Mouse (Mus musculus): Measurements from ENCODE around the gene Trmt44.

The Trmt44 gene

GRCm38 (mm10) chr5:35591497-35591896 is 16.6 kb upstream of the Trmt44 start:
- DNase-seq (ENCODE audit: low spot score in 2 of 2): no peak

- peak in 1 of 2 experiments; percentile 11 for DNase-seq (ENCODE audit: low spot score in 2 of 2)
Measured at GRCm38 (mm10) chr5:35584259-35584658, 9.4 kb upstream of the Trmt44 start.

- peak; percentile 35 to 60 for DNase-seq (ENCODE audit: low spot score in 2 of 2)
Measured at GRCm38 (mm10) chr5:35583221-35583783, 8.4 kb upstream of the Trmt44 start.

GRCm38 (mm10) chr5:35582445-35583220 is 7.8 kb upstream of the Trmt44 start, which contains the start of gene Acox3:
TSS of gene Acox3 (plus strand) at chr5:35583040.
- peak; percentile 92 to 93 for DNase-seq (ENCODE audit: low spot score in 2 of 2)

- no peak for DNase-seq (ENCODE audit: low spot score in 2 of 2)
Measured at GRCm38 (mm10) chr5:35580156-35580922, 5.5 kb upstream of the Trmt44 start.

GRCm38 (mm10) chr5:35579247-35579893 is 4.5 kb upstream of the Trmt44 start:
- DNase-seq (ENCODE audit: low spot score in 2 of 2): no peak

GRCm38 (mm10) chr5:35578411-35578810 is 3.5 kb upstream of the Trmt44 start:
- no peak for DNase-seq (ENCODE audit: low spot score in 2 of 2)

- no peak for DNase-seq (ENCODE audit: low spot score in 2 of 2)
Measured at GRCm38 (mm10) chr5:35576409-35577020, 1.6 kb upstream of the Trmt44 start.

- no peak for DNase-seq (ENCODE audit: low spot score in 2 of 2)
Measured at GRCm38 (mm10) chr5:35571546-35571945, 3.3 kb downstream of the Trmt44 start.

- DNase-seq (ENCODE audit: low spot score in 2 of 2): no peak
Measured at GRCm38 (mm10) chr5:35566632-35567031, 8.2 kb downstream of the Trmt44 start.

- no peak for DNase-seq (ENCODE audit: low spot score in 2 of 2)
Measured at GRCm38 (mm10) chr5:35565217-35565616, 9.7 kb downstream of the Trmt44 start.

GRCm38 (mm10) chr5:35563449-35563848 is 11.4 kb downstream of the Trmt44 start:
- DNase-seq (ENCODE audit: low spot score in 2 of 2): peak; percentile 34 to 40

- DNase-seq (ENCODE audit: low spot score in 2 of 2): no peak
Measured at GRCm38 (mm10) chr5:35562616-35563015, 12.3 kb downstream of the Trmt44 start.

- no peak for DNase-seq (ENCODE audit: low spot score in 2 of 2)
Measured at GRCm38 (mm10) chr5:35559447-35559846, 15.4 kb downstream of the Trmt44 start.

GRCm38 (mm10) chr5:35557946-35558621 is 16.8 kb downstream of the Trmt44 start:
- no peak for DNase-seq (ENCODE audit: low spot score in 2 of 2)

GRCm38 (mm10) chr5:35556393-35556792 is 18.5 kb downstream of the Trmt44 start:
- DNase-seq (ENCODE audit: low spot score in 2 of 2): no peak

- DNase-seq (ENCODE audit: low spot score in 2 of 2): no peak
Measured at GRCm38 (mm10) chr5:35552838-35553539, 21.9 kb downstream of the Trmt44 start.

GRCm38 (mm10) chr5:35551855-35552837 is 22.7 kb downstream of the Trmt44 start:
- no peak for DNase-seq (ENCODE audit: low spot score in 2 of 2)

GRCm38 (mm10) chr5:35546127-35546526 is 28.7 kb downstream of the Trmt44 start:
- DNase-seq (ENCODE audit: low spot score in 2 of 2): no peak

All from spleen, postnatal 36 days (tissue).